Mouse (Mus musculus) frontal cortex, postnatal 14 days (tissue): ENCODE results near the gene Fam217b.

Experiments used
- DNase-seq, 2 experiments: peaks; one replicate each; pipeline ENCODE4 v3.0.0; 2022; ENCODE audit warnings: low spot score in 2 of 2

Gene Fam217b

DNA sequence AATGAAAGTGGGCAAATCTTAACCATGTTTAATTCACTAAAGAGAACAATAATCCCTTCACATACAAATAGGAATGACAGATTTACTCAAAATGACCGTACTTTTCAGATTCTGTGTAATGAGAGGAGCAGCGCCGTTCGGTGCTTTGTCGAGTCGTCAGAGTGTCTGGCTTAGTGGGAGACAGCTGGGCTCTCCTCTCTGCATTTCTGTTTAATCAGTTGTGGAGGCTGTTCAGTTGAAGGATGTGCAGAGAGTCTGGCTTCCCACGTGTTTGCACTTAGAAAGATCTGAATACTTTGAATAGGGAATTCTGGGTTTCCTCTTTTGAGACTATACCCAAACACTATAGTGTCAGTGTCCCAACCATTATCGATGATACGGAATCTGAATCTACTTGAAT, 23.0 kb downstream of the Fam217b start:
- DNase-seq, result no peak

- no peak for DNase-seq
These were observed 35.1 kb downstream of the Fam217b start for GRCm38 (mm10) chr2:178449386-178449785.

GRCm38 (mm10) chr2:178450236-178450635, 35.9 kb downstream of the Fam217b start:
- no peak for DNase-seq

DNA sequence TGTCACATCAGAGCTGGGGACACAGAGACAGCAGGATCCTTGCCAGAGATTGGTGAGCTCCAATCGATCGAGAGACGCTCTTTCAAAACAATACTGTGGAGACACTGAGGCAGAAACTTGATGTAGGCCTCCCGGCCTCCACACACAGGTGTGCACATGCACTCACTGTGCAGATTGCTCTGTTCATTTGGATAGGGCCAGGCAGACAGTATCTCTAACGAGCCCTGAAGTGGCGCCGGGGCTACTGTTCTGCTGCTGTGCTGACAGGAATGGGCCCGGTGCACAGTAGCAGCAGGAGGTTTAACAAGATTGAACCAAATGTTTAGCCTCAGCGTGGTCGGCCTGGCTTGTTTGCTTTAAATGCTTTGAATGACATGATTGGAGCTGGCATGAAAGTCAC, 36.6 kb downstream of the Fam217b start:
- DNase-seq, result no peak

GRCm38 (mm10) chr2:178454664-178455516, 40.6 kb downstream of the Fam217b start:
- DNase-seq, result no peak

DNA sequence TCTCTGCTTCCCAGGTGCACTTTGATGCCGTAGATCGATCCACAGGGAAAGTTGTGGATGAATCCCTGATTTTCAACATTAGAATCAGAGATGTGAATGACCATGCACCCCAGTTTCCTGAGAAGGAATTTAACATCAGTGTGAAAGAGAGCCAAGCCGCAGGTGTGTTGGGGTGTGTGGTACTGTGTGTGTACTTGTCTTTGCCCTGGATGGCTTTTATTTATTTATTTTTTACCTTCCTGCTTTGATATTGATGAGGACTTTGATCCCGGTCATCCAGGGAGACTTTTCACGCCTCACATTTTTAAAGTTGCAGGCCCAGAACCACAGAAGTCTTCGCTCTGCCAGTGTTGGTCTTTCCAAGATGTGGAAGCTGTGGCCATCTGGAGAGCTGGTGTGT, 43.1 kb downstream of the Fam217b start:
- no peak for DNase-seq

DNA sequence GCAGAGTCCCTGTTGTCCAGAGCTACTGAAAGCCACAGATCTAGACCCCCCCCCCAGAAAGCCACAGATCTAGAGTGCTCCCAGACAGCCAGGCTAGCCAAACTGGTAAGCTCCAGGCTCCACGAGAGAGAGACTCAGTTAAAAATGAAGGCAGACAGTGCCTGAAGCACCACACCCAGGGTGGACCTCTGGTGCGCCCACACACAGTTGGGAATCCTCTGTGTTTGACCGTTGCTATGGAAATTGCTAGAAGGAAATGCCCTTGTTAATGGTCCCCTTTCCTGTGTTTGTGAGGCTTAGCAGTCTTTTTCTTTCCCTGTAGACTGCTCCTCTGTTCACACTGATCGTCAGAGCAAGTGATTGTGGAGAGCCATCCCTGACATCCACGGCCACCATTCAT, 46.0 kb downstream of the Fam217b start:
- no peak for DNase-seq

- no peak for DNase-seq
These were observed 57.5 kb downstream of the Fam217b start for GRCm38 (mm10) chr2:178471546-178472480.

GRCm38 (mm10) chr2:178473916-178474315, 59.6 kb downstream of the Fam217b start:
- DNase-seq, result no peak
